Mouse (Mus musculus): ENCODE results near the gene Wipf2. TPM values are rescaled to one million over a fixed set of nuclear protein-coding genes. Genes with fewer than 3 reads are reported as not detected.
A peak's percentile ranks its signal among the peaks of the same experiment; 100 is the strongest.

Gene Wipf2
- polyA plus RNA-seq, 2 experiments: 4.7 to 10.5 TPM

DNA sequence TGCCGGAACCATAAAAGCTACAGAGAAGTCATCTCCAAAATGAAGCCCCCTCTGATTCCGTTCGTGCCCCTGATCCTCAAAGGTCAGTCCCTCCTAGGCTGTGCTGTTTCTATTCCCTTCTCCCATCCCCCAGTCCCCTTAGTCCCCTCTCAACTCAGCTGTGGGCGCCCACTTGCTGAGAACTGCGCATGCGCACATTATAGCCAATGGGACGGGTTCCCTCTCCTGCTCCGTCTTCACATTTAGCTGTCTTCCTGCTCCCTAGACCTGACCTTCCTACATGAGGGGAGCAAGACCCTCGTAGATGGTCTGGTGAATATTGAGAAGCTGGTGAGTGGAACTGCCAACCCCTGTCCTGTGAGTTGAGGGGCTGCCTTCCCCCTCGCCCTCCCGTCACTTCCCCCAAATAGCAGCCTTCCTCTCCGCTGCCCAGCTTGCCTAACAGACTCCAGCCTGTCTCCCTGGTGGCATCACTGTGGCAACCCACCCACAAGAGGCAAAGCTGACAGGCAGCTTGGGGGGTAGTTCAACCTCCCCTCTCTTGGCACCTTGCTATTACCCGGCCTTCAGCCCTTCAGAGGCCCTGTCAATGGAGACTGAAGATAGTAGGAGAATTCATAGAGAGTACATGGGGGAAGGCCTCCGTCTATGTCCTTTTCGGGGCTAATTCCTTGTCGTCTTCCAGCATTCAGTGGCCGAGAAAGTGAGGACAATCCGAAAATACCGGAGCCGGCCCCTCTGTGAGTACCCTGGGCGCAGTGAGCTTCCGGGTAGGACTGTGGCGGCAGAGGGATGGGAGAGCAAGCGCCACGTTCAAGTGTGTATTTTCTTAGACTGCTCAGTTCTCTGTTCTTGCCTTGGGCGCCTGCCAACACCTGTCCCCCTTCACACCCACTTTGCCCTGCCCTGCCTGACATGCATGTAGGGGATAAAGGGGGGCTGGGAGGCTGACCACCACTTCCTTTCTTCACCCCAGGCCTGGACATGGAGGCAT lies 13.0 kb upstream of the Wipf2 start:
- Histone ChIP-seq H3K9me3 (ENCODE audit: control insufficient read depth, low read length) (no peaks in the 10 kb centered on the region), H3K4me2 (replicated peaks; ENCODE audit: low read depth, low read length, severe bottlenecking) (no peak overlapping the region), H3K27ac (replicated peaks; ENCODE audit: low read depth, low read length) (no peak overlapping the region), H3K36me3 (ENCODE audit: control insufficient read depth, insufficient read depth, low read length) (0 out of 2 replicates have a peak, but pooled peaks cover 6% of the 10 kb centered on the region), H3K4me1 (ENCODE audit: control insufficient read depth, insufficient read depth, low read length) (peaks cover 22% of the 10 kb centered on the region), H3K4me3 (replicated peaks; ENCODE audit: low read length) (no peak overlapping the region), H3K9ac (ENCODE audit: low read depth, low read length, severe bottlenecking) (no peak overlapping the region), H3K27me3 (ENCODE audit: control insufficient read depth, insufficient read depth, low read length) (no peaks in the 10 kb centered on the region)
- no peak for TF ChIP-seq POLR2A (IDR thresholded peaks at IDR 0.05; ENCODE audit: borderline replicate concordance, extremely low read depth, insufficient read depth, insufficient read length)
- DNase-seq (ENCODE audit: low spot score) (no peak), ATAC-seq (ENCODE audit: low FRiP score, low read depth) (no peak)
- WGBS: 67% methylated on average over 26 of the region's 26 CpGs

DNA sequence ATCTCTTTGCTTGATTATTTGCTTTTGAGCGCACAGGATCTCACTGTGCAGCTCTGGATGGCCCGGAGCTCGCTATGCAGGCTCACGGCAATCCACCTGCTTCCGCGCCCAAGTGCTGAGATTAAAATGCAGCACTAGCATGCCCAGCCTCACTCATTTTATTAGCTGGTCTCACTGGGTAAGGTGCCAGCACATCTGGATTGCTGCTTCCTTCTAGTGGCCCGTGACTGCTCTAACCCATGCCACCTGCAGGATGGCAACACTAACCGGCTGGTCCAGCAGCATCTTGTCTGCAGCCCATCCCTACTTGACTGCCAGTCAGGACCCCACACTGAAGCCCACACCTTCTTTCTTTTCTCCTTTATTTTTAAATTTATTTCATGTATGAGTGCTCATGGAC lies 9.3 kb upstream of the Wipf2 start:
- Histone ChIP-seq H3K4me1 (ENCODE audit: control insufficient read depth, insufficient read depth, low read length) (peaks cover 23% of the 10 kb centered on the region), H3K27ac (replicated peaks; ENCODE audit: low read depth, low read length) (no peak overlapping the region)
- 75% methylated on average over 8 of the region's 8 CpGs for WGBS

DNA sequence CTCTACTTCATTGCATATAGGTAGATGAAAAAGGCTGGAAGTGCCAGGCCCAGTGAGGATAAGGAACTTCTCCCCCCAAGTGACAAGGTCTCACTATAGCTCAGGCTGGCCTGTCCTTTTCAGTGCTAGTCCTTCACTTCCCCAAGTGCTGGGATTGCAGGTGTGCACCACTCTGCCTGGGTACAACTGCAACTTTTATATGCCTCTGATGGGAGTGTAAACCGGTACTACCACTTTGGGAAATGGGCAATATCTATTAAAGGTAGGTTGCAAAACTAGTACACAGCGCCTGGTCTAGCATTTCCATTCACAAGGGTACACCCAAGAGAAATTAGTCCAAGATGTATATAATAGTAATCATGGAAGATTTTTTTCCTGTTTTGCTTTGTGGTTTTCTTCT lies 8.8 kb upstream of the Wipf2 start:
- WGBS: 74% methylated on average over 2 of the region's 2 CpGs
- Histone ChIP-seq H3K27ac (replicated peaks; ENCODE audit: low read depth, low read length) (no peak overlapping the region), H3K27me3 (ENCODE audit: control insufficient read depth, insufficient read depth, low read length) (no peaks in the 10 kb centered on the region), H3K4me3 (replicated peaks; ENCODE audit: low read length) (no peak overlapping the region), H3K4me1 (ENCODE audit: control insufficient read depth, insufficient read depth, low read length) (peaks cover 18% of the 10 kb centered on the region), H3K4me2 (replicated peaks; ENCODE audit: low read depth, low read length, severe bottlenecking) (no peak overlapping the region), H3K36me3 (ENCODE audit: control insufficient read depth, insufficient read depth, low read length) (0 out of 2 replicates have a peak, but pooled peaks cover 2% of the 10 kb centered on the region), H3K9me3 (ENCODE audit: control insufficient read depth, low read length) (no peaks in the 10 kb centered on the region), H3K9ac (ENCODE audit: low read depth, low read length, severe bottlenecking) (no peak overlapping the region)
- ATAC-seq (ENCODE audit: low FRiP score, low read depth) (no peak), DNase-seq (ENCODE audit: low spot score) (no peak)
- TF ChIP-seq POLR2A (IDR thresholded peaks at IDR 0.05; ENCODE audit: borderline replicate concordance, extremely low read depth, insufficient read depth, insufficient read length): no peak

More for the DNA sequence above, 9.3 kb upstream of the Wipf2 start:
- H3K27me3 ChIP-seq (ENCODE audit: control insufficient read depth, insufficient read depth, low read length): no peaks in the 10 kb centered on the region
- H3K4me3 ChIP-seq (replicated peaks; ENCODE audit: low read length): no peak overlapping the region
- no peak for ATAC-seq (ENCODE audit: low FRiP score, low read depth)
- no peaks in the 10 kb centered on the region for H3K9me3 ChIP-seq (ENCODE audit: control insufficient read depth, low read length)
- no peak overlapping the region for H3K4me2 ChIP-seq (replicated peaks; ENCODE audit: low read depth, low read length, severe bottlenecking)
- H3K36me3 ChIP-seq (ENCODE audit: control insufficient read depth, insufficient read depth, low read length): 0 out of 2 replicates have a peak, but pooled peaks cover 2% of the 10 kb centered on the region
- TF ChIP-seq POLR2A (IDR thresholded peaks at IDR 0.05; ENCODE audit: borderline replicate concordance, extremely low read depth, insufficient read depth, insufficient read length): no peak
- H3K9ac ChIP-seq (ENCODE audit: low read depth, low read length, severe bottlenecking): no peak overlapping the region
- DNase-seq (ENCODE audit: low spot score): no peak

DNA sequence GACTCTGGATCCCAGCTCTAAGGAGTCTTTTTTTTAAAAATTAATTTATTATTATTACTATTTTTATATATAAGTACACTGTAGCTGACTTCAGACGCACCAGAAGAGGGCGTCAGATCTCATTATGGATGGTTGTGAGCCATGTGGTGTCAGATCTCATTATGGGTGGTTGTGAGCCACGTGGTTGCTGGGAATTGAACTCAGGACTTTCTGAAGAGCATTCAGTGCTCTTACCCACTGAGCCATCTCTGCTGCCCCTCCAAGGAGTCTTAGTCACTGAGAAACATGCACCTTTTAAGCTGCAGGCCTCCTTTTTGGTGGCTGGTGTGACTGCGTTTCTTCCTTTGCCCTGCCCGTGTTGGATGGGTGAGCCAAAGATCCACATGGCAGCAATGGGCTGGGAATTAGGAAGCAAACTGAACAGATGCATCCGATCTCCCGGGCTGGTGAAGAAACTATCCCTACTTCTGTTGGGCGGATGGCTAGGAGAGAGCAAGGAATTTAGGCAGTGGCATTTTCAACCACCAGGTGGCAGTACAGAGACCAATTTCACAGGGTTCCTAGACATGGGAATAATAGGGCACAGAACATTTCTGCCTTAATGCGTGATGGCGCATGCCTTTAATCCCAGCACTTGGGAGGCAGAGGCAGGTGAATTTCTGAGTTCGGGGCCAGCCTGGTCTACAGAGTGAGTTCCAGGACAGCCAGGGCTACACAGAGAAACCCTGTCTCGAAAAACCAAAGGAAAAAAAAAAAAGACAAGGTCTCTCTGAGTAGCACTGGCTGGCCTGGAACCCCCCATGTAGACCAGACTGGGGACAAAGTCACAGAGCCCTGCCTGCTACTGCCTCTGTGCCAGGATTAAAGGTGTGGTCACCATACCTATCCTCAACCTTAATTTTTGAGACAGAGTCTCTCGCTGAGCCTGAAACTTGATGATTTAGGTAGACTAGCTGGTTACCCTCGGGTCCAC lies 4.4 kb upstream of the Wipf2 start:
- peak; percentile 48; the same call in 1 of the 2 replicates for ATAC-seq (ENCODE audit: low FRiP score, low read depth)
- no peaks in the 10 kb centered on the region for H3K36me3 ChIP-seq (ENCODE audit: control insufficient read depth, insufficient read depth, low read length)
- no peak overlapping the region for H3K27ac ChIP-seq (replicated peaks; ENCODE audit: low read depth, low read length)
- TF ChIP-seq POLR2A (IDR thresholded peaks at IDR 0.05; ENCODE audit: borderline replicate concordance, extremely low read depth, insufficient read depth, insufficient read length): no peak
- no peak overlapping the region for H3K4me3 ChIP-seq (replicated peaks; ENCODE audit: low read length)
- no peaks in the 10 kb centered on the region for H3K27me3 ChIP-seq (ENCODE audit: control insufficient read depth, insufficient read depth, low read length)
- DNase-seq (ENCODE audit: low spot score): peak; percentile 93
- H3K4me2 ChIP-seq (replicated peaks; ENCODE audit: low read depth, low read length, severe bottlenecking): no peak overlapping the region
- H3K4me1 ChIP-seq (ENCODE audit: control insufficient read depth, insufficient read depth, low read length): peaks cover 7% of the 10 kb centered on the region; the same call in 1 of the 2 replicates
- no peaks in the 10 kb centered on the region for H3K9me3 ChIP-seq (ENCODE audit: control insufficient read depth, low read length)
- WGBS: 35% methylated on average over 14 of the region's 14 CpGs
- H3K9ac ChIP-seq (ENCODE audit: low read depth, low read length, severe bottlenecking): no peak overlapping the region

Measured in limb, embryonic 14.5 days (tissue).